Mouse (Mus musculus) limb, embryonic 10.5 days (tissue): Measurements from ENCODE around the gene Ldha. TPM values are rescaled to one million over a fixed set of nuclear protein-coding genes. Genes with fewer than 3 reads are reported as not detected.

ENCODE experiments used
- DNase-seq: peaks from one replicate; pipeline ENCODE4 v3.0.0-alpha.2; 2017; ENCODE audit warnings: low spot score
- H3K27ac ChIP-seq: fragments of 300-500 bp; sonication (generic); 2 replicates; pipeline ENCODE4 v1.5.1; 2016; ENCODE audit warnings: mild to moderate bottlenecking
- H3K27me3 ChIP-seq: fragments of 300-500 bp; sonication (generic); 2 replicates; pipeline ENCODE4 v1.6.1; 2016; ENCODE audit warnings: low read depth, mild to moderate bottlenecking; ENCODE audit not compliant: poor library complexity, severe bottlenecking
- H3K36me3 ChIP-seq: fragments of 300-500 bp; sonication (generic); 2 replicates; pipeline ENCODE4 v1.6.1; 2016; ENCODE audit warnings: mild to moderate bottlenecking, moderate library complexity
- H3K4me1 ChIP-seq: fragments of 300-500 bp; sonication (generic); 2 replicates; pipeline ENCODE4 v1.6.1; 2016
- H3K4me3 ChIP-seq: fragments of 300-500 bp; sonication (generic); 2 replicates; pipeline ENCODE4 v1.5.1; 2016; ENCODE audit warnings: mild to moderate bottlenecking, moderate library complexity
- H3K9me3 ChIP-seq: fragments of 300-500 bp; sonication (generic); replicated peaks from 2 replicates; pipeline ENCODE4 v1.6.1; 2016; ENCODE audit warnings: mild to moderate bottlenecking
- WGBS: fragments of 180-500 bp; shearing (Covaris S2); methylation state at CpG from one replicate; pipeline ENCODE4 v1.1.7; 2016; 5-methylcytosine and 5-hydroxymethylcytosine counted together
- polyA plus RNA-seq: library from polyadenylated mRNA; unstranded; fragments of >200 nt; fragmentation: Nextera tagmentation; extraction: Ambion mirVana; gene quantifications from 2 replicates; pipeline ENCODE4 v1.2.1, GENCODE M21; 2016

The Ldha gene
- polyA plus RNA-seq, 1 experiment from 2014 or later, result 2,714 TPM

DNA sequence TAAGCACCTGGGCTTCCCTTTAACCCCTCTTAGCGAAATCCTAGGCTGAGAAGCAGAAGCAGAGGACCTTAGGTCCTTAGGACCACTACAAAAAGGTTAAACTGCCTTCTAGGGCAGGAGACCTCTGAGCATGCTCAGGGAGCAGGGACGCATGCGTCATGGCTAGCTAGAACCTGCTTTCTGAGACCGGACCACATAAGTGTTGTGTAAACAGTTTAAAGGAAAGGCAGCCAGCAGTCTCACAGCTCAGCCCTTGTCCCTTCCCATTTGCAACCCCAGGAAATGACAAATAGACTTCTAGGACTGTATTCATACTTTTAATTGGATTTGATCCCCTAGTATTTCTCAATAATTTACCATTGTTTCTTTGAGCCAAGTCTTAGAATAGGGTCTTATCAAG lies 949 bp upstream of the Ldha start:
- Histone ChIP-seq H3K4me1 (peaks cover 29% of the 10 kb centered on the region), H3K27ac (no peak overlapping the region)

GRCm38 (mm10) chr7:46842278-46842677 lies 1.0 kb downstream of the Ldha start:
- Histone ChIP-seq H3K4me3 (no peak overlapping the region), H3K27ac (no peak overlapping the region), H3K9me3 (no peaks in the 10 kb centered on the region), H3K36me3 (peaks cover 3% of the 10 kb centered on the region), H3K27me3 (peaks cover 36% of the 10 kb centered on the region), H3K4me1 (peaks cover 38% of the 10 kb centered on the region)
- DNase-seq, result no peak
- WGBS, result 27% methylated on average over 5 of the region's 5 CpGs

More for the DNA sequence above, 949 bp upstream of the Ldha start:
- no peak for DNase-seq
- Histone ChIP-seq H3K27me3 (peaks cover 36% of the 10 kb centered on the region), H3K4me3 (no peak overlapping the region), H3K36me3 (no peaks in the 10 kb centered on the region), H3K9me3 (no peaks in the 10 kb centered on the region)
- 38% methylated on average over 4 of the region's 4 CpGs for WGBS

DNA sequence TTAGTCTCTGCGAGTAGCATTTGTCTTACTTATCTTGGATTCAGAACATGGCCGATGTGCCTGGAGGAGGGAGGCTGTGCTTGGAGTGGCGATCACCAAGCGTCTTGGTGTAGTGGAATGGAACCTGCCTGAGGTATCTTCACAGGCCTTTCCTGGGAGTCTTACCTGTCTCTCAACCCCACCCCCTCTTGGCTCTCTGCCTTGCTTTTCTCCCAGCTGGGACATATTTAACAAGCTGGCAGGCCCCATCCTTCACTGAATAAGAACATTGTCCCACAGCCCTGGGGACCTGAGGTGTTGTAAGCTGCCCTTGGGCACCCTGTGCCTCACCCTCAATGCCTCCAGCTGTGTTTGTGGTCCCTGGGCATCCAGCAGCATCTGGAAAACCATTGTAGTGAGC lies 2.3 kb downstream of the Ldha start:
- no peaks in the 10 kb centered on the region for H3K9me3 ChIP-seq
- DNase-seq, result no peak
- H3K36me3 ChIP-seq, result peaks cover 16% of the 10 kb centered on the region
- peaks cover 36% of the 10 kb centered on the region for H3K27me3 ChIP-seq
- peak overlapping the region; percentile 17; the same call in 1 of the 2 replicates for H3K27ac ChIP-seq
- peaks cover 29% of the 10 kb centered on the region for H3K4me1 ChIP-seq
- no peak overlapping the region for H3K4me3 ChIP-seq
- WGBS, result 89% methylated on average over 4 of the region's 4 CpGs

DNA sequence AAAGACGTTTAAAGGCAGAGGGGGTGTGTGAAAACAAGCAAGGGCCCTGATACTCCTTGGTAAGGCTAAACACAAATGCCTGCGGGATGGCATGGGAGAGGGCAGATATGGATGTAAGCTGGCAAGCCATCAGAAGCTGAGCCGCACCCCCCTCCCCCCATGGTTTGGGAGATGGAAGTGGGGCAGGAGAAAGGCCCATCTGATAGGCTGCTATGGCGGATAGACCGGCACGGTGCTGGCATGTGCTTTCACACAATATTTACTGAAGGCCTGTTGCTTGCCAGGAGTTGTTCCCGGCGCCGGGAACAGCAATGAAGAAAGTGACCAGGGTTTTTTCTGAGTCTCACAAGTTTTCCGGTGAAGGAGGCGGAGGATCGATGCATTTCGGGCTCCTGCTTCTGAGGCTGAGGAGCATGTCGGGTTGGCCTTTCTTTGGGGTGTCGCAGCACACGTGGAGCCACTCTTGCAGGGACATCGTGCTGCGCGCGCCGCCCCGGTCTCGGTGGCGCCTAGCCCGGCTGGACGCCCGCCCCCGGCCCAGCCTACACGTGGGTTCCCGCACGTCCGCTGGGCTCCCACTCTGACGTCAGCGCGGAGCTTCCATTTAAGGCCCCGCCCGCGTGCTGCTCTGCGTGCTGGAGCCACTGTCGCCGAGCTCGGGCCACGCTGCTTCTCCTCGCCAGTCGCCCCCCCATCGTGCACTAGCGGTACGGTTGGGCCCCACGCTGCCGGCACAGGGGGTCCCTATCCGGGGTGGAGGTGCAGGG lies 4.1 kb downstream of the Ldha start:
- peaks cover 27% of the 10 kb centered on the region for H3K27me3 ChIP-seq
- peak; percentile 97 for DNase-seq
- peaks cover 17% of the 10 kb centered on the region for H3K4me1 ChIP-seq
- H3K27ac ChIP-seq, result peak overlapping the region; percentile 98
- 1% methylated on average over 51 of the region's 51 CpGs for WGBS
- peaks cover 34% of the 10 kb centered on the region for H3K36me3 ChIP-seq
- H3K4me3 ChIP-seq, result peak overlapping the region; percentile 92
- H3K9me3 ChIP-seq, result no peaks in the 10 kb centered on the region

- H3K4me3 ChIP-seq, result peak overlapping the region; percentile 92
- no peak for DNase-seq
- peaks cover 17% of the 10 kb centered on the region for H3K4me1 ChIP-seq
- H3K36me3 ChIP-seq, result peaks cover 40% of the 10 kb centered on the region
- H3K9me3 ChIP-seq, result no peaks in the 10 kb centered on the region
- peak overlapping the region; percentile 98 for H3K27ac ChIP-seq
- under 1% methylated on average over 36 of the region's 36 CpGs for WGBS
- peaks cover 21% of the 10 kb centered on the region for H3K27me3 ChIP-seq
Measured at GRCm38 (mm10) chr7:46845978-46846485, 4.8 kb downstream of the Ldha start.

- Histone ChIP-seq H3K27ac (peak overlapping the region; percentile 98), H3K9me3 (no peaks in the 10 kb centered on the region), H3K4me1 (peaks cover 17% of the 10 kb centered on the region), H3K27me3 (peaks cover 15% of the 10 kb centered on the region), H3K36me3 (peaks cover 46% of the 10 kb centered on the region), H3K4me3 (peak overlapping the region; percentile 92)
- WGBS, result 2% methylated on average over 28 of the region's 28 CpGs
- peak; percentile 85 for DNase-seq
Measured at GRCm38 (mm10) chr7:46846486-46847244, 5.4 kb downstream of the Ldha start.

DNA sequence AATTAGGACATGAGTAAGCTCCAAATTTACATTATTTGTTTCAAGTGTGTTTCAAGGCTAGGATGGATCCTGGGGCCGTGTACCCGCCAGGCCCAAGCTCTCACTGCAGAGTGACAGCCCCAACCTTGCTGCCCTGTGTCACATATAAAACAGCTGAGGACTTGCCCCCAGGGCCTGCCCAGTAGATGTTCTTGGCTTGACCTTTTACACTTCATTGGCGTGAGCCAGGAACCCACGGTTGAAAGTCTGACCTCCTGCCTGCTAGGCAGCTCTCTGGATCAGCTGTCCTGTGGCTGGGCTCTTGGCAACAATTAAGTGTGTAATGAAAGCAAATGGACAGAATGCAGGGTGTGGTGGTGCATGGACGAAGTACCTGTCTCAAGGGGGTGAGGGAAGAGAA lies 8.0 kb downstream of the Ldha start:
- Histone ChIP-seq H3K27ac (no peak overlapping the region), H3K4me3 (no peak overlapping the region), H3K36me3 (peaks cover 73% of the 10 kb centered on the region), H3K27me3 (no peaks in the 10 kb centered on the region), H3K9me3 (no peaks in the 10 kb centered on the region), H3K4me1 (peaks cover 17% of the 10 kb centered on the region)
- 83% methylated on average over 5 of the region's 5 CpGs for WGBS
- DNase-seq, result no peak

DNA sequence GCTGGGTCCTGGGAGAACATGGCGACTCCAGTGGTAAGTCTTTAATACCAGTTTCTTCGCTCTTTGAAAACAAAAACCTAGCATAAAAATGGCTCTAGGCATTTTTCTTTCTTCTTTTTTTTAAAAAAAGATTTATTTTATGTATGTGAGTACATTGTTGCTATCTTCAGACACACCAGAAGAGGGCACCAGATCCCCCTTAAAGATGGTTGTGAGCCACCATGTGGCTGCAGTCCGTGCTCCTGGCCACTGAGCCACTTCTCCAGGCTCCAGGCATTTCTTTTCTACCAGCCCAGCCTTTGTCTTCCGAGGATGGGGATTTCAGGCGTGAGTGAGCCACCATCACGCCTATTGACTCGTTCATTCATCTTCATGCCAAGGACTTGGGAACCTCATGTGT lies 9.8 kb downstream of the Ldha start:
- 86% methylated on average over 7 of the region's 7 CpGs for WGBS
- no peak overlapping the region for H3K27ac ChIP-seq
- H3K36me3 ChIP-seq, result peaks cover 90% of the 10 kb centered on the region
- no peaks in the 10 kb centered on the region for H3K27me3 ChIP-seq
- H3K9me3 ChIP-seq, result no peaks in the 10 kb centered on the region
- H3K4me1 ChIP-seq, result peaks cover 9% of the 10 kb centered on the region
- no peak overlapping the region for H3K4me3 ChIP-seq
- DNase-seq, result no peak

GRCm38 (mm10) chr7:46852666-46853065 lies 11.4 kb downstream of the Ldha start:
- Histone ChIP-seq H3K4me1 (no peaks in the 10 kb centered on the region), H3K9me3 (no peaks in the 10 kb centered on the region), H3K27ac (no peak overlapping the region), H3K4me3 (no peak overlapping the region), H3K27me3 (no peaks in the 10 kb centered on the region), H3K36me3 (peaks cover 91% of the 10 kb centered on the region)
- WGBS, result 95% methylated on average over 1 of the region's 1 CpGs
- DNase-seq, result no peak

DNA sequence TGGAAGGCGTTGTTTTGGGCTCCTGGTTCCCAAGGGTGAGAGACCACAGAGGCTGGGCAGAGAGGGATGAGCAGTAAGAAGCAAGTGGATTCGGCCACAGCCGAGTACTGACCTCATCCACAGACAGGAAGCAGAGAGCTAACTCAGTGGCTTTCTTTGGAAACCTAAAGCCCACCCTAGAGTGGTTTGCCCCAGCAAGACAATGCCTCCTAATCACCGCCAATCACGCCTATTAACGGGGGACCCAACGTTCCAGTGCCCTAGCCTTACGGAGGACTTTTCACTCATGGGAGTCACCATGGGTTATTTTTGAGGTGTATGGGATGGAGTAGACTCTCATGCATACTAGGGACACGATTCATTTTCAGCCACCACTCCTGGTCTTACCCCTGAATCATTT lies 12.1 kb downstream of the Ldha start:
- 87% methylated on average over 9 of the region's 9 CpGs for WGBS

GRCm38 (mm10) chr7:46855866-46856560 lies 14.7 kb downstream of the Ldha start:
- H3K36me3 ChIP-seq, result peaks cover 57% of the 10 kb centered on the region
- no peaks in the 10 kb centered on the region for H3K27me3 ChIP-seq
- H3K4me1 ChIP-seq, result no peaks in the 10 kb centered on the region
- H3K27ac ChIP-seq, result no peak overlapping the region
- DNase-seq, result no peak
- WGBS, result 69% methylated on average over 7 of the region's 7 CpGs
- H3K4me3 ChIP-seq, result no peak overlapping the region
- H3K9me3 ChIP-seq, result no peaks in the 10 kb centered on the region

More for the DNA sequence above, 12.1 kb downstream of the Ldha start:
- Histone ChIP-seq H3K27me3 (no peaks in the 10 kb centered on the region), H3K9me3 (no peaks in the 10 kb centered on the region), H3K36me3 (peaks cover 84% of the 10 kb centered on the region), H3K4me3 (no peak overlapping the region), H3K4me1 (no peaks in the 10 kb centered on the region), H3K27ac (no peak overlapping the region)
- DNase-seq, result no peak

GRCm38 (mm10) chr7:46857436-46857835 lies 16.2 kb downstream of the Ldha start:
- Histone ChIP-seq H3K9me3 (no peaks in the 10 kb centered on the region), H3K4me1 (no peaks in the 10 kb centered on the region), H3K36me3 (peaks cover 43% of the 10 kb centered on the region), H3K27ac (no peak overlapping the region), H3K27me3 (no peaks in the 10 kb centered on the region), H3K4me3 (no peak overlapping the region)
- no peak for DNase-seq
- 74% methylated on average over 9 of the region's 9 CpGs for WGBS
